Mouse (Mus musculus): ENCODE results near the gene Mbnl2. TPM values are rescaled to one million over a fixed set of nuclear protein-coding genes. Genes with fewer than 3 reads are reported as not detected.

The Mbnl2 gene
- polyA plus RNA-seq (2012; ENCODE audit: low replicate concordance) = 31.9 and 33.7 TPM in 2 replicates

GRCm38 (mm10) chr14:120275246-120276238 lies at the start of gene Mbnl2:
Gene Mbnl2, plus strand, starts transcription at chr14:120275669.

DNA sequence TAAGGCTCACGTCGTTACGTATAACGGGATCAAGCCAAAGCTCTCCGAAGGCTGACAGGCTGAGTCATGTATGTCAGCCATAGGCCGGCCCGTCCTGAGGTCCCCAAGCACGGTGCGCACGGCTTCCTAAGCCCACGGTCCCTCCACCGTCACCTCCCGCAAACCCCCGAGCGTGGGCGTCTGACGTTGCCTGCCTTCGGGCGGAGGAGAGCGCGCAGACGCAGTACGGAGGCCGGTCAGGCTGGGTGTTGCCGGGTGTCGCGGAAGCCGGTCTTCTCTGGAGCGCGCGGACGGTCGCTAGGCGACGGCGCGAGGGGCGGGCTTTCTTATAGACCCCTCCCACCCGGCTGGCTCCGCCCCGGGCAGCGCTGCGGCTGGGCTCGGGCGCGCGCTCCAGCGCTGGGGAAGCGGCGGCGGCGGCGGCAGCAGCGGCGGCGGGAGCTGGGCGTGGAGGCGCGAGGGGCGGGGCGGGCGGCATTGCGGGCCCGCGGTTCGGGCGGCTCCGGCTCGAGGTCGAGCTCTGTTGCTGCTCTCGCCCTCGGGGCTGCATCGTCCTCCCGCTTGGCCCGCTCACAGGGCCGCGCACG lies 202.6 kb downstream of the Mbnl2 start, which contains the start of gene Rap2a:
Gene Rap2a, plus strand, starts transcription at position 463 of the 587 bp plus-strand sequence.

Other genes starting within 250 kb of the Mbnl2 start
- not detected in 2 replicates for gene Oxgr1, start 233.2 kb upstream of the Mbnl2 start, polyA plus RNA-seq (2012; ENCODE audit: low replicate concordance)
- 0.88 and 1.3 TPM in 2 replicates for gene Rap2a, start 202.8 kb downstream of the Mbnl2 start, polyA plus RNA-seq (2012; ENCODE audit: low replicate concordance)